Mouse (Mus musculus) forebrain, postnatal 0 days (tissue): ENCODE measurements around the gene Hmgn2. TPM values are rescaled to one million over a fixed set of nuclear protein-coding genes. Genes with fewer than 3 reads are reported as not detected.

Experiments
- ATAC-seq: fragments of 200-750 bp; cut with Nextera tagmentation; 2 replicates; pipeline ENCODE4 v1.8.0; 2017; ENCODE audit warnings: mild to moderate bottlenecking, moderate library complexity
- DNase-seq: peaks from one replicate; pipeline ENCODE4 v3.0.0-alpha.2; 2015
- H3K27ac ChIP-seq: fragments of 300-500 bp; sonication (generic); 2 replicates; pipeline ENCODE4 v1.5.1; 2014; ENCODE audit warnings: low read depth, mild to moderate bottlenecking, antibody characterized with exemption, low read length, moderate library complexity, mixed read lengths
- H3K27me3 ChIP-seq: fragments of 300-500 bp; sonication (generic); 2 replicates; pipeline ENCODE4 v1.6.1; 2014; ENCODE audit warnings: mild to moderate bottlenecking, low read length, mixed read lengths; ENCODE audit not compliant: insufficient read depth
- H3K36me3 ChIP-seq: fragments of 300-500 bp; sonication (generic); 2 replicates; pipeline ENCODE4 v1.6.1; 2014; ENCODE audit warnings: mild to moderate bottlenecking, moderate library complexity; ENCODE audit not compliant: insufficient read depth
- H3K4me1 ChIP-seq: fragments of 300-500 bp; sonication (generic); 2 replicates; pipeline ENCODE4 v1.6.1; 2014; ENCODE audit warnings: antibody characterized with exemption; ENCODE audit not compliant: insufficient read depth
- H3K4me2 ChIP-seq: fragments of 300-500 bp; sonication (generic); 2 replicates; pipeline ENCODE4 v1.6.1; 2014; ENCODE audit warnings: low read depth, mild to moderate bottlenecking, moderate library complexity
- H3K4me3 ChIP-seq: fragments of 300-500 bp; sonication (generic); 2 replicates; pipeline ENCODE4 v1.5.1; 2014; ENCODE audit warnings: low read depth, low read length, mixed read lengths
- H3K9ac ChIP-seq: fragments of 300-500 bp; sonication (generic); 2 replicates; pipeline ENCODE4 v1.6.1; 2014; ENCODE audit warnings: mild to moderate bottlenecking
- H3K9me3 ChIP-seq: fragments of 300-500 bp; sonication (generic); 2 replicates; pipeline ENCODE4 v1.6.1; 2016; ENCODE audit warnings: low read length
- CTCF ChIP-seq: sonication (generic); IDR thresholded peaks from 2 replicates; pipeline ENCODE4 v1.5.1; 2016; ENCODE audit warnings: antibody characterized with exemption, control low read depth, low read depth
- WGBS: fragments of 180-500 bp; shearing (Covaris S2); extraction: QIAGEN DNeasy Blood & Tissue Kit; methylation state at CpG from one replicate; pipeline ENCODE4 v1.1.7; 2014; 5-methylcytosine and 5-hydroxymethylcytosine counted together
- polyA plus RNA-seq: library from polyadenylated mRNA; unstranded; fragments of >200 nt; fragmentation: Nextera tagmentation; extraction: Ambion mirVana; gene quantifications from 2 replicates; pipeline ENCODE4 v1.2.1, GENCODE M21; 2015
- total RNA-seq: library from RNA; depleted of rRNA; stranded (reverse); fragments of >200 nt; gene quantifications from 2 replicates; pipeline ENCODE4 v1.2.3, GENCODE M21; 2014; rRNA removed

The Hmgn2 gene
- total RNA-seq (377 and 408 TPM in 2 replicates), polyA plus RNA-seq (1,226 and 1,340 TPM in 2 replicates)

DNA sequence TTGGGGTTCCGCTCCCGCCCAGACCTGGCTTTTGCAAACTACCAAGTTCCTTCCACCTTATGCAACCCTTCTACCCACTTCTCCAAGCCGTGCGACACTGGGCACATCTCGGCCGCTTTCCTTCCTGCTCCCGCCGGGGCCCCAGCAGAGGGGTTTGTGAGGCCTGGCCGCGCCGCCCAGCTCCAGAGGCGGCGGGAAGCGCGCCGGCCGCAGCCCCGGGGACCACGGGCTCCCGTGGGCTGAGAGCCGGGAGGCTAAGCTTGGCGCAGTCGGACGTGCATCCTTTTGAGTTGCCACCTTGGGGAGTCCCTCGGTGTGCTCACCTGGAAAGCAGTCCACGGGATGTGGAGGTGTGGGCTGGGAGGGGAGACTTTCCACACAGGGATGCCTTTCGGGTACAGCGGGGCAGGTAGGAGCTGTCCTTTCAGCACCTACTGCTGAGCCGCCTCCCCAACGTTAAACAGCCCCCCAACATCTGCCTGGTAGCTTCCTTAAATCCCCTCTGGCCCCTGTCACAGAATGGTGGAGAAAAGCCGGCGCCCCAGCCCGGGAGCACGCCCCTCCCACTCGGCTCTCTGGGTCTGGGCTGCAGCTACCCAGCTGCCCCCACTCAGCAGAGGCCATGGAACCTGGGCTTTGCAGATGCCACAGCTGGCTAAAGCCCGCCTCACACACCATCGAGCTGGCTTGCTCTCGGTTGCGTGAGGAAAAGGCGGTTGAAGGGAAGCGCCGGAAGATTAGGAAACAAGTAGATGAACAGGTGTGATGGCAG lies at the start of gene Hmgn2:
TSS of gene Hmgn2 (minus strand) at position 501 of the 772 bp plus-strand sequence.
- 0 out of 2 replicates have a peak, but pooled peaks have one; percentile 28 for TF ChIP-seq CTCF
- Histone ChIP-seq H3K9ac (peak within 1 kb of the TSS; percentile 99), H3K4me2 (peak within 1 kb of the TSS; percentile 99), H3K27ac (peak within 1 kb of the TSS; percentile 99), H3K4me3 (peak within 1 kb of the TSS; percentile 86), H3K36me3 (peaks cover 22% of the 10 kb centered on the region), H3K27me3 (no peaks in the 10 kb centered on the region), H3K9me3 (no peaks in the 10 kb centered on the region), H3K4me1 (peaks cover 29% of the 10 kb centered on the region)
- ATAC-seq (peak; percentile 52), DNase-seq (peak; percentile 56)
- under 1% methylated on average over 40 of the region's 42 CpGs for WGBS

DNA sequence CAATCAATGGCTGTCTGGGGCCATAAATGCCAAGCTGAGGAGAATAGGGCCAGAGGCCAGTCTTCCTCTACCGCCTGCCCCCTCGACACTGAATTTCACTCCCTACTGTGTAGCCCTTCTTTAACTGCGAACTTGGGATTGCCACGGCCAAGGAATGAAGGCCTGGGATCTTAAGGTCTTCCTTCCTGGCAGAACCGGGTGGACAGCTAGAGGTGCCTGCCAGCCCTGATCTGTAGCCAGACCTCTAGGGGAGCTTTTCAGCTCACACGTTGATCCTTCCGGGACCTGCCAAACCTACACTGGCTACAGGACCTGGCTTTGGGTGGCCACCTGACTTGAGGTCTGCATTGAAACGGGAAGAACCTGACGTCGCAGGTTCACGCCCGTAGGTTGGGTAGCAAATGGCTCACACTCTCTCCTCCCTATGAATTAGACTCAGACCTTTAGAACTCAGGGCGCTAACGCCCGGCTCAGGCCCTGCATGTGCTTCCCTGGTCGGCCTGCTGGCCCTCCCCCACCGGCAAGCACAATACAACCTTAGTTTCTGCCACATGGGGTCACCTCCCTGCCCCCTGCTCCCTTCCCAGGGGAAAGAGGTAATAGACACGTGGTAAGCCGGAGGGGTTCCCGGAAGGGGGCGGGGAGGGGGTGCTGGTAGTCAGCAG lies 48.9 kb upstream of the Hmgn2 start:
- Histone ChIP-seq H3K4me2 (peak overlapping the region; percentile 43), H3K27me3 (peaks cover 27% of the 10 kb centered on the region), H3K4me3 (peak overlapping the region; percentile 25; the same call in 1 of the 2 replicates), H3K27ac (no peak overlapping the region), H3K9ac (no peak overlapping the region), H3K36me3 (no peaks in the 10 kb centered on the region), H3K9me3 (no peaks in the 10 kb centered on the region), H3K4me1 (no peaks in the 10 kb centered on the region; the same call in none of the 2 replicates)
- DNase-seq = no peak
- TF ChIP-seq CTCF = no peak
- ATAC-seq = no peak
- 6% methylated on average over 21 of the region's 21 CpGs for WGBS

DNA sequence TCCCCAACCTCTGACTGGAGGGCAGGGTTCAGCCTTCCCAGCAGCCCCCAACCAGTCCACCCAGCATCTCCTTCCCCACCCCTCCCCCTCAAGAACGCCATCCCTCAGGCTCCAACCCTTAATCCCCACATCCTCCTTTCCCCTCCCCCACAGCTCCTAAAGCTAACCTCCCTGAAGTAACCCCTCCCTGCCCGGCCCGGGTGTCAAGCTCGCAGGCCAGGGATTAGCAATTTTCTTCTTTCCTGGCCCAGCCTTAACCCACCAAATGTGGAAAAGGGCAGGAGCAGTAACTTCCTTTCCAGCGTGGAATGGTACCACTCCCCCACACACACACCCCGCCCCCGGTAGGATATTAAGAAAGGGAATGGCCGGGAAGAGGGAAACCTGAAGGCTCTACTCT lies 48.3 kb upstream of the Hmgn2 start:
- DNase-seq = no peak
- Histone ChIP-seq H3K36me3 (no peaks in the 10 kb centered on the region), H3K9me3 (no peaks in the 10 kb centered on the region), H3K4me3 (no peak overlapping the region), H3K27me3 (peaks cover 27% of the 10 kb centered on the region), H3K27ac (no peak overlapping the region), H3K4me1 (no peaks in the 10 kb centered on the region; the same call in none of the 2 replicates), H3K4me2 (no peak overlapping the region), H3K9ac (no peak overlapping the region)
- WGBS = 2% methylated on average over 8 of the region's 8 CpGs
- no peak for ATAC-seq
- no peak for TF ChIP-seq CTCF

DNA sequence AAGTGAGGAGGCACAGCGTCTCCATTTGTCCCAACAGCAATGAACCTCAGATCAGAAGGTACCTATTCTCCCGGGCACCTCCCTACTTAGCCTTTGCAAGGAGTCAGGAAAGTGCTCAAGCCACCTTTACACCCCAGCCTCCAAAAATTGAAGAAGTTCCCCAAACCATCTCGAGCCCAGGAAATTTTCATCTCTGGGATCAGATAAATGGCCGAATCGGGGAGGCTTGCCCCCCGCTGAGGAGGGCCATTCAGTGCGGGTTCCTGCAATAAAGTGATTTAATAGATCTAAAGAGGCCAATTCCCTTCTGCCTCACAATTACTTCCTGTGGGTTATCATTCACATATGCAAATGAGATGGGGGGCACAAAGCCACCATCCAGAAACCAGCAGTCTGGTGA lies 47.8 kb upstream of the Hmgn2 start:
- ATAC-seq (no peak), DNase-seq (no peak)
- Histone ChIP-seq H3K4me3 (no peak overlapping the region), H3K36me3 (no peaks in the 10 kb centered on the region), H3K4me1 (no peaks in the 10 kb centered on the region; the same call in none of the 2 replicates), H3K4me2 (no peak overlapping the region), H3K9ac (no peak overlapping the region), H3K9me3 (no peaks in the 10 kb centered on the region), H3K27me3 (peaks cover 27% of the 10 kb centered on the region), H3K27ac (no peak overlapping the region)
- 8% methylated on average over 7 of the region's 7 CpGs for WGBS
- TF ChIP-seq CTCF = no peak

DNA sequence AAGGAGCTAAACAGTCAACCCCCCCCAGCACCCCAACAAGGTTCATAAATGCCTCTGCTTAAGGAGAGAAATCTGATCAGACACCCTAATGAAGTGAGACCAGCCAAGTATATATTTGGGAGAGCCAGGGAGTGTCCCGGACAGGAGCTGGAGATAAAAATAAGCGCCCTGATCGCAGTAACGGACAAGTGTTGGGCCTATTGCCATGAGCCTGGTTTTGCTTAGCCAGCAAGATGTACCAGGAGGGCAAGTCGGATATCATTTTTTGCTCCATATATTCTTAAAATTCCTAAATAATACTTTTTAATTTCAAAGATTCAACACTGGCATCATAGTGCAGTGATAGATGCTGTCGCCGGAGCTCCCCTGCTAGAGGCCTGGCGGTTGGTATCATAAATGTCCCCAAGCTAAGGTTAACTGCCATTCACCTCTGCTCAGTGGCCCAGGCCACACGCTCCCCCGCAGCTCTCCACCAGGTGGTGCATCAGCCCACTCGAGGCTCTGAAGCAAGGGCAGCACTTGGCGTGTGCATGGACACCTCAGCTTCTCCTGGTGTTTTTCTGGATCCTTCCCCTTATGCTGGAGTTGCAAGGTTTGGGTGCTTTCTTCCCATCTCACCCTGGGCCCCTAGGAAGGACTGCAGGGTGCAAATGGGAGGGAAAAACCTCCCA lies 44.5 kb upstream of the Hmgn2 start:
- Histone ChIP-seq H3K9ac (no peak overlapping the region), H3K36me3 (no peaks in the 10 kb centered on the region), H3K4me1 (no peaks in the 10 kb centered on the region; the same call in 1 of the 2 replicates), H3K27me3 (peaks cover 20% of the 10 kb centered on the region), H3K9me3 (no peaks in the 10 kb centered on the region), H3K4me2 (no peak overlapping the region), H3K4me3 (no peak overlapping the region), H3K27ac (no peak overlapping the region)
- DNase-seq (no peak), ATAC-seq (no peak)
- 45% methylated on average over 12 of the region's 12 CpGs for WGBS
- peak; percentile 60 for TF ChIP-seq CTCF

DNA sequence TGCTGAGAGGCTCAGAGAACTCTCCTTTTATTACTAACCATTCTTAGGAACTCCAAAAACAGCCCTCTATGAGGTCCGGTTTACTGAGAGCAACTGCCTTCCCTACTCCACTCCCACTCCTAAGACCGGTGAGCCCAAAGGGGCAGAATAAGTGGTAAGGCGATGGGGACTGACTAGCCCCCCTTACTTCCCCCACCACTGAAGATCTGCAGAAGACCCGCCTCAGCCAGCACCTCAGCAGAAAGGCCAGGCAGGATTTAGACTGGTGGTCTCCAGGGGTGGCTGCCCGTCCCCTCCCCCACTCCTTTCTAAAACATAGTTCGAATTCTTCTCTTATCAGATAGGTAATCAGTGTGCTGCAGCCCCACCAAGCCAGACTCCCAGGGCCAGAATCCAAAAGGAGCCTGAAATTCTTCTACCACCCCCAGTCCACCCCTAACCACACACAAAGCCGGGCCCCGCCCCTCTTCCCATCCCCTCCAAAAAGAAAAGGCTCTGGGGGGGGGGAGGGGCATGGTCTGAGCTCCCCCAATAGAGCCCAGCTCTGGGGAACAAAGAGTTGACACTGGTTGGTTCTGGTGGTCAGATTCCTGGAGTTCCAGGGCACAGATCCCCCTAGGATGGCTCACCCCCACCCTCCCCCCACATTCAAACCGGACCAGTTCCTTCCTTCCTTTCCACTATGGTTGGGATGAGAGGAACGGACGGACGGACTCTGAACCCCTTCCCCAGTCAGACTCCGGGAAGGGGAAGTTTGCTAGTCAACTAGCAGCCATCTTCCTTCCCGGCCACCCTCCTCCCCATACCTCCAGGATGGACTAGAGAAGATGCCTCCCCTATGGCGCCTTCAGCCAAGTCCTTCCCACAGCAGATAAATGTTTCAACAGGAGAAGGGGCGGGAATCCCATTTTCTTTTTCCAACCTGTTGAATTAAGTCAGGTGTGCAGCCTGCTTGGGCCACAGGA lies 43.3 kb upstream of the Hmgn2 start:
- no peaks in the 10 kb centered on the region for H3K4me1 ChIP-seq
- no peaks in the 10 kb centered on the region for H3K36me3 ChIP-seq
- H3K9me3 ChIP-seq = no peaks in the 10 kb centered on the region
- no peak overlapping the region for H3K9ac ChIP-seq
- 11% methylated on average over 16 of the region's 16 CpGs for WGBS
- TF ChIP-seq CTCF = no peak
- H3K4me2 ChIP-seq = no peak overlapping the region
- no peak for ATAC-seq
- H3K27me3 ChIP-seq = peaks cover 10% of the 10 kb centered on the region
- no peak for DNase-seq
- H3K4me3 ChIP-seq = no peak overlapping the region
- H3K27ac ChIP-seq = no peak overlapping the region
